Comparison of ENCODE assay signal across 9 mouse cellular contexts in the genomic region with DNA sequence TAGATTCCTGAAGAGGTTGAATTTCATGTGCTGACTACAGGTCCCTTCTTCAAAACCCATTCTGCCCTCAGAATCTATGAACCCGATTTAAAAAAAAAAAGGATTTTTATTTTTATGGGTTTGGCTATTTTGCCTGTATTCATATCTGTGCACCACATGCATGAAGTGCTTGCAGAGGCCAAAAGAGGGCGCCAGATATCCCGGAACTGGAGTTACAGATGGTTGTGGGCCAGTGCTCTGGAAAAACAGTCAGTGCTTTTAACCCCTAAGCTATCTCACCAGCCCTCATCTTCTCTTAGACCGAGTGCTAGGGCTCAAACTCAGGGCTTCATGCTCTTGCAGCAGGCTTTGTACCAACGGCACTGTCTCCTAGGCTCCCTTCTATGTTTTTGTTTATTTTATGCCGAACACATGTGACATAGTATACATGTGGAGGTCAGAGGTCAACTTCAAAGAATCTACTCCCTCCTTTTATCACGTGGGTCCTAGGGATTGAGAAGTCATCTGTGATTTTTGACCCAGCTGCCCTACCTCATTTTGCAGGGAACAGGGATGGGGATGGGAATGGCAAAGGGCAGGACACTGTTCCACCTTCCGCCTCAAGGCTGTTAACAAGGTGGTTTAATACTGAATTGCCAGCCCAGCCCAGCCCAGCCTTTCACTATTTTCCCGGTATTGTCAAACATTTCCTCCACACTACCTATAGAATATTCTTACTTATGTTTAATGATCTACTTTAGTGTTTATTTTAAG. TPM values are rescaled to one million over a fixed set of nuclear protein-coding genes. Genes with fewer than 3 reads are reported as not detected.
DNase-seq lines count a peak whose midpoint lies in the region; ATAC-seq and TF ChIP-seq lines count a peak whose summit lies in the region.
"Had no signal": no experiment of that assay in that cellular context is flagged by ENCODE, and none has a peak within 500 bp of the region (broad histone marks: within the 10 kb centered on the region; RNA-seq: fewer than 3 reads in every experiment).

No protein-coding gene starts in this region.

- H3K4me3 ChIP-seq in spleen, adult 2 months (ENCODE audit: extremely low read depth, insufficient read depth, insufficient read length), result no peak overlapping the region
- no peak overlapping the region for H3K4me3 ChIP-seq in kidney, postnatal 0 days (replicated peaks; ENCODE audit: low read depth, low read length)

- no peak overlapping the region for H3K27ac ChIP-seq in spleen, adult 2 months (ENCODE audit: insufficient read depth, low read length)
- H3K27ac ChIP-seq in kidney, postnatal 0 days, result no peak overlapping the region
- H3K27ac ChIP-seq: macrophage had no signal

- no peaks in the 10 kb centered on the region for H3K4me1 ChIP-seq in spleen, adult 2 months (ENCODE audit: control insufficient read depth, insufficient read depth, insufficient read length)
- H3K4me1 ChIP-seq in kidney, postnatal 0 days (replicated peaks; ENCODE audit: insufficient read depth, low read length), result no peaks in the 10 kb centered on the region

- ATAC-seq in kidney, postnatal 0 days (replicated peaks; ENCODE audit: low FRiP score, low read depth), result peak; percentile 63

- H3K4me2 ChIP-seq in kidney, postnatal 0 days (ENCODE audit: low read length), result no peak overlapping the region

- no peaks in the 10 kb centered on the region for H3K27me3 ChIP-seq in spleen, adult 2 months (ENCODE audit: control insufficient read depth, insufficient read depth, low read length)
- no peaks in the 10 kb centered on the region for H3K27me3 ChIP-seq in kidney, postnatal 0 days (ENCODE audit: insufficient read depth, low read length)

- DNase-seq in embryo, embryonic 10.5 days (ENCODE audit: low spot score), result peak; percentile 58
- DNase-seq in embryo, embryonic 10 days (ENCODE audit: low spot score), result no peak
- DNase-seq in spleen, adult 2 months (ENCODE audit: low read depth in 1 of 2, low spot score in 2 of 2), result no peak
- no peak for DNase-seq in spleen, postnatal 36 days (ENCODE audit: low spot score in 2 of 2)
- peak; percentile 51 for DNase-seq in kidney, postnatal 0 days (ENCODE audit: low spot score)
- peak; percentile 28 to 35 for DNase-seq in thymus, postnatal 36 days
- no peak for DNase-seq in adrenal gland, adult 8-10 months
- DNase-seq in urinary bladder, adult 18-20 months (ENCODE audit: low spot score in 2 of 2), result no peak

- no peak for TF ChIP-seq POLR2A in spleen, adult 2 months (IDR thresholded peaks at IDR 0.05; ENCODE audit: low read depth, low read length)

- WGBS in spleen, adult 2 months, result 66% methylated on average over 9 of the region's 9 CpGs
- WGBS in kidney, postnatal 0 days, result 44% methylated on average over 9 of the region's 9 CpGs

- no peaks in the 10 kb centered on the region for H3K36me3 ChIP-seq in spleen, adult 2 months (ENCODE audit: control insufficient read depth, insufficient read depth, low read length)
- H3K36me3 ChIP-seq in kidney, postnatal 0 days (ENCODE audit: insufficient read depth, low read length), result no peaks in the 10 kb centered on the region

- TF ChIP-seq CTCF in spleen, adult 2 months (IDR thresholded peaks at IDR 0.05; ENCODE audit: extremely low read depth, insufficient read depth, insufficient read length, insufficient replicate concordance), result peak; percentile 11; the same call in 1 of the 2 replicates
- TF ChIP-seq CTCF in kidney, postnatal 0 days (IDR thresholded peaks at IDR 0.05; ENCODE audit: low read depth), result peak; percentile 56

- no peaks in the 10 kb centered on the region for H3K9me3 ChIP-seq in kidney, postnatal 0 days (replicated peaks; ENCODE audit: low read length)

- no peak overlapping the region for H3K9ac ChIP-seq in kidney, postnatal 0 days (ENCODE audit: low read depth, low read length)

RNA-seq across cellular contexts. Expression of gene Tnfrsf21, which starts 30.3 kb away (rescaled TPM):
- polyA plus RNA-seq in spleen, adult 2 months (2012; rRNA removed), result 26.3 and 38.2 TPM in 2 replicates
- polyA plus RNA-seq in kidney, postnatal 0 days (2015; fragmentation: Nextera tagmentation; extraction: Ambion mirVana), result 52.6 and 53.7 TPM in 2 replicates
- total RNA-seq in adrenal gland, adult 8-10 months (2022), result 1 to 10 TPM; 2.4 to 5.3 (median 3.1) TPM

Comparison
In these comparisons a context has a peak if more than half of its experiments do, and no peak if none do; other contexts are left out.
1. DNase-seq: peak in embryo, embryonic 10.5 days (single experiment), kidney, postnatal 0 days (single experiment) and thymus, postnatal 36 days (2 of 2); none in embryo, embryonic 10 days (single experiment), spleen, adult 2 months (0 of 2), spleen, postnatal 36 days (0 of 2), adrenal gland, adult 8-10 months (single experiment) and urinary bladder, adult 18-20 months (0 of 2).